Mouse (Mus musculus) neural tube, embryonic 11.5 days (tissue): ENCODE results near the gene 3110082I17Rik. TPM values are rescaled to one million over a fixed set of nuclear protein-coding genes. Genes with fewer than 3 reads are reported as not detected.

Experiments
- microRNA counts: library from miRNA; unstranded; fragments of <30 nt; microRNA quantifications from one replicate; lab custom pipeline; 2015
- microRNA-seq: library from miRNA; unstranded; fragments of <30 nt; microRNA quantifications from one replicate; pipeline ENCODE4, GENCODE M21; 2016
- polyA plus RNA-seq: library from polyadenylated mRNA; unstranded; fragments of >200 nt; fragmentation: Nextera tagmentation; extraction: Ambion mirVana; gene quantifications from 2 replicates; pipeline ENCODE4 v1.2.1, GENCODE M21; 2014

The 3110082I17Rik gene
- polyA plus RNA-seq, 1 experiment from 2014 or later, result 37.6 TPM

MicroRNAs within 50 kb of the gene (microRNA counts, 519-probe panel; counts per million panel counts)
- microRNA mmu-miR-339-3p (lab: Ali Mortazavi, UCI) (171 counts per million, percentile 57 among the panel's probes with 10 or more counts), microRNA mmu-miR-339-5p (lab: Ali Mortazavi, UCI) (171 counts per million, percentile 57 among the panel's probes with 10 or more counts)

Small RNAs within 50 kb of the gene (microRNA-seq; reads per million reads assigned to microRNA genes)
- 249 reads per million, percentile 62 among the genes with 10 or more reads in this experiment for gene Mir339

Other genes with a start within 250 kb of the 3110082I17Rik start
- 143 and 145 TPM in 2 replicates for gene Get4, start 208.2 kb downstream of the 3110082I17Rik start, polyA plus RNA-seq
- 7.7 and 8.4 TPM in 2 replicates for gene Adap1, start 134.9 kb downstream of the 3110082I17Rik start, polyA plus RNA-seq
- 141 and 142 TPM in 2 replicates for gene Cox19, start 109.1 kb downstream of the 3110082I17Rik start, polyA plus RNA-seq
- not detected in 2 replicates for gene Cyp2w1, start 107.9 kb downstream of the 3110082I17Rik start, polyA plus RNA-seq
- 2.4 TPM in 2 replicates for gene Gpr146, start 82.8 kb downstream of the 3110082I17Rik start, polyA plus RNA-seq
- 0.18 and 0.36 TPM in 2 replicates for gene C130050O18Rik, start 55.2 kb downstream of the 3110082I17Rik start, polyA plus RNA-seq
- gene Gper1, start 37.4 kb downstream of the 3110082I17Rik start, polyA plus RNA-seq, result 2.9 and 4.4 TPM in 2 replicates
- gene Zfand2a, start 24.0 kb upstream of the 3110082I17Rik start, polyA plus RNA-seq, result 5.4 and 7.9 TPM in 2 replicates
- 44.9 and 45.2 TPM in 2 replicates for gene Uncx, start 83.0 kb upstream of the 3110082I17Rik start, polyA plus RNA-seq